Mouse (Mus musculus): Measurements from ENCODE around the gene 9430097D07Rik. TPM values are rescaled to one million over a fixed set of nuclear protein-coding genes. Genes with fewer than 3 reads are reported as not detected.

Gene 9430097D07Rik
- polyA plus RNA-seq, 1 experiment: 0.04 TPM

GRCm38 (mm10) chr2:32585149-32585714 lies 9.7 kb upstream of the 9430097D07Rik start:
- peaks cover 26% of the 10 kb centered on the region for H3K79me2 ChIP-seq (ENCODE audit: control insufficient read depth, insufficient read depth)
- no peaks in the 10 kb centered on the region for H3K36me3 ChIP-seq (ENCODE audit: control insufficient read depth, insufficient read depth)
- H3K27me3 ChIP-seq (ENCODE audit: control insufficient read depth, insufficient read depth, insufficient read length): no peaks in the 10 kb centered on the region
- no peak overlapping the region for H3ac ChIP-seq (ENCODE audit: control insufficient read depth, insufficient read length)
- no peak overlapping the region for H3K4me3 ChIP-seq
- TF ChIP-seq MYOG (IDR thresholded peaks at IDR 0.05; ENCODE audit: control insufficient read depth in 1 of 3, insufficient read depth in 1 of 3, insufficient read length in 2 of 3, low read depth in 2 of 3) (no peak), USF1 (IDR thresholded peaks at IDR 0.05; ENCODE audit: low read depth) (no peak), SRF (IDR thresholded peaks at IDR 0.05; ENCODE audit: control insufficient read depth, insufficient read length, low read depth) (no peak), POLR2AphosphoS2 (IDR thresholded peaks at IDR 0.05; ENCODE audit: insufficient read length, low read depth) (no peak), MYOD1 (IDR thresholded peaks at IDR 0.05; ENCODE audit: control insufficient read depth in 1 of 3, insufficient read length in 2 of 3, low read depth in 2 of 3) (no peak), POLR2A (IDR thresholded peaks at IDR 0.05; ENCODE audit: insufficient read length, low read depth) (no peak), TCF12 (IDR thresholded peaks at IDR 0.05; ENCODE audit: insufficient read depth, poor library complexity, severe bottlenecking) (no peak)
- no peak overlapping the region for H3K4me2 ChIP-seq (ENCODE audit: low read depth)

GRCm38 (mm10) chr2:32582830-32583799 lies 7.6 kb upstream of the 9430097D07Rik start:
- Histone ChIP-seq H3K27me3 (ENCODE audit: control insufficient read depth, insufficient read depth, insufficient read length) (no peaks in the 10 kb centered on the region), H3K36me3 (ENCODE audit: control insufficient read depth, insufficient read depth) (no peaks in the 10 kb centered on the region), H3K4me2 (ENCODE audit: low read depth) (peak overlapping the region; percentile 56), H3ac (ENCODE audit: control insufficient read depth, insufficient read length) (no peak overlapping the region), H3K79me2 (ENCODE audit: control insufficient read depth, insufficient read depth) (peaks cover 11% of the 10 kb centered on the region), H3K4me3 (no peak overlapping the region)
- TF ChIP-seq MYOD1 (IDR thresholded peaks at IDR 0.05; ENCODE audit: control insufficient read depth in 1 of 3, insufficient read length in 2 of 3, low read depth in 2 of 3) (peak in 2 of 3 experiments; percentile 7 to 14), TCF12 (IDR thresholded peaks at IDR 0.05; ENCODE audit: insufficient read depth, poor library complexity, severe bottlenecking) (no peak)

- Histone ChIP-seq H3ac (ENCODE audit: control insufficient read depth, insufficient read length) (no peak overlapping the region), H3K79me2 (ENCODE audit: control insufficient read depth, insufficient read depth) (no peaks in the 10 kb centered on the region), H3K4me3 (no peak overlapping the region), H3K36me3 (ENCODE audit: control insufficient read depth, insufficient read depth) (no peaks in the 10 kb centered on the region), H3K4me2 (ENCODE audit: low read depth) (peak overlapping the region; percentile 20), H3K27me3 (ENCODE audit: control insufficient read depth, insufficient read depth, insufficient read length) (no peaks in the 10 kb centered on the region)
- TF ChIP-seq MYOG (IDR thresholded peaks at IDR 0.05; ENCODE audit: control insufficient read depth in 1 of 3, insufficient read depth in 1 of 3, insufficient read length in 2 of 3, low read depth in 2 of 3) (no peak), CEBPB (IDR thresholded peaks at IDR 0.05; ENCODE audit: insufficient read depth, poor library complexity, severe bottlenecking) (no peak), POLR2AphosphoS2 (IDR thresholded peaks at IDR 0.05; ENCODE audit: insufficient read length, low read depth) (no peak), TCF3 (IDR thresholded peaks at IDR 0.05; ENCODE audit: insufficient read length, low read depth) (no peak), POLR2A (IDR thresholded peaks at IDR 0.05; ENCODE audit: insufficient read length, low read depth) (no peak), MYOD1 (IDR thresholded peaks at IDR 0.05; ENCODE audit: control insufficient read depth in 1 of 3, insufficient read length in 2 of 3, low read depth in 2 of 3) (no peak), USF1 (IDR thresholded peaks at IDR 0.05; ENCODE audit: low read depth) (no peak), MAX (IDR thresholded peaks at IDR 0.05; ENCODE audit: low read depth) (no peak), E2F4 (IDR thresholded peaks at IDR 0.05; ENCODE audit: insufficient read depth) (no peak), SRF (IDR thresholded peaks at IDR 0.05; ENCODE audit: control insufficient read depth, insufficient read length, low read depth) (no peak), TCF12 (IDR thresholded peaks at IDR 0.05; ENCODE audit: insufficient read depth, poor library complexity, severe bottlenecking) (no peak), REST (IDR thresholded peaks at IDR 0.05; ENCODE audit: insufficient read depth, insufficient read length) (no peak)
Observed at GRCm38 (mm10) chr2:32581450-32582095, 6.1 kb upstream of the 9430097D07Rik start.

GRCm38 (mm10) chr2:32578146-32579046 lies 2.9 kb upstream of the 9430097D07Rik start:
- H3K36me3 ChIP-seq (ENCODE audit: control insufficient read depth, insufficient read depth): no peaks in the 10 kb centered on the region
- no peaks in the 10 kb centered on the region for H3K27me3 ChIP-seq (ENCODE audit: control insufficient read depth, insufficient read depth, insufficient read length)
- no peak for TF ChIP-seq E2F4 (IDR thresholded peaks at IDR 0.05; ENCODE audit: insufficient read depth)
- no peak for TF ChIP-seq MYOD1 (IDR thresholded peaks at IDR 0.05; ENCODE audit: control insufficient read depth in 1 of 3, insufficient read length in 2 of 3, low read depth in 2 of 3)
- TF ChIP-seq REST (IDR thresholded peaks at IDR 0.05; ENCODE audit: insufficient read depth, insufficient read length): no peak
- TF ChIP-seq TCF12 (IDR thresholded peaks at IDR 0.05; ENCODE audit: insufficient read depth, poor library complexity, severe bottlenecking): no peak
- no peak for TF ChIP-seq CEBPB (IDR thresholded peaks at IDR 0.05; ENCODE audit: insufficient read depth, poor library complexity, severe bottlenecking)
- TF ChIP-seq MAX (IDR thresholded peaks at IDR 0.05; ENCODE audit: low read depth): no peak
- no peak for TF ChIP-seq POLR2A (IDR thresholded peaks at IDR 0.05; ENCODE audit: insufficient read length, low read depth)

More at GRCm38 (mm10) chr2:32578146-32579046, 2.9 kb upstream of the 9430097D07Rik start:
- H3K79me2 ChIP-seq (ENCODE audit: control insufficient read depth, insufficient read depth): no peaks in the 10 kb centered on the region
- H3K4me2 ChIP-seq (ENCODE audit: low read depth): no peak overlapping the region
- no peak overlapping the region for H3K4me3 ChIP-seq
- H3ac ChIP-seq (ENCODE audit: control insufficient read depth, insufficient read length): no peak overlapping the region

Data from myocyte (in vitro differentiated cells).